22 mouse cellular contexts compared by ENCODE assay signal in the genomic region with DNA sequence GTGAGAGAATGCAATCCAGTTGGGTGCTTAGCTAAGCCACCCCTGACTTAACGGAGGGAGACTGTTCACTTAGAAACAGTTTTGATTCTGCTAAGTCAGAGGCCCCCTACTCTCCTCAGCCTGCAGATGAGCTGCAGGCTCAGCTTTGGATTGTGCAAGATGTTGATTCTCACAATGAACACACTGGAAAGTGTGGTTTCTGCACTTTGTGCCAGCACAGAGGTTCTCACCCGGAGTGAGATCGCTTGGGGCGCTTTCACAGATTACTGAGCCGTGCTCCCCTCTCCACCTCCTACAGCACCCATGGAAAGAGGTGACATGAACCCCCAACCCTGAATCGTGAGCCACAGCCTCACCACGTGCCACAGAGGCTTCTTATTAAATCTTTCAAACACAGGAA.
DNase-seq lines count a peak whose midpoint lies in the region; ATAC-seq lines count a peak whose summit lies in the region.
"Had no signal": no experiment of that assay in that cellular context is flagged by ENCODE, and none has a peak within 500 bp of the region (broad histone marks: within the 10 kb centered on the region; RNA-seq: fewer than 3 reads in every experiment).

No protein-coding gene starts in this region.

- H3K27me3 ChIP-seq in liver, embryonic 16.5 days (ENCODE audit: control insufficient read depth, insufficient read depth, low read depth, low read length), result no peaks in the 10 kb centered on the region
- no peaks in the 10 kb centered on the region for H3K27me3 ChIP-seq in liver, embryonic 11.5 days (replicated peaks; ENCODE audit: control insufficient read depth, insufficient read depth, low read length)
- H3K27me3 ChIP-seq: forebrain, embryonic 15.5 days; megakaryocyte, embryonic 14.5 days; midbrain, embryonic 15.5 days had no signal

- WGBS in liver, embryonic 16.5 days (ENCODE audit: insufficient replicate concordance), result 64% methylated on average over 7 of the region's 7 CpGs
- 77% methylated on average over 7 of the region's 7 CpGs for WGBS in liver, embryonic 11.5 days

- H3K4me3 ChIP-seq in liver, embryonic 16.5 days (ENCODE audit: low read depth, low read length), result no peak overlapping the region
- H3K4me3 ChIP-seq in liver, embryonic 11.5 days (ENCODE audit: low read depth, low read length), result no peak overlapping the region
- H3K4me3 ChIP-seq: forebrain, embryonic 15.5 days; megakaryocyte, embryonic 14.5 days; midbrain, embryonic 15.5 days had no signal

- ATAC-seq in liver, embryonic 16.5 days (ENCODE audit: low read depth), result peak; percentile 51
- no peak for ATAC-seq in liver, embryonic 11.5 days (replicated peaks; ENCODE audit: low FRiP score)
- ATAC-seq in megakaryocyte progenitor cell, adult 5-6 weeks (replicated peaks; ENCODE audit: poor library complexity), result peak; percentile 37
- no peak; the same call in 1 of the 2 replicates for ATAC-seq in monocyte, adult 5-6 weeks (replicated peaks; ENCODE audit: insufficient number of reproducible peaks, low FRiP score, low TSS enrichment, poor library complexity, severe bottlenecking)
- ATAC-seq: forebrain, embryonic 15.5 days; hindbrain, postnatal 0 days; midbrain, embryonic 15.5 days had no signal

- H3K27ac ChIP-seq in liver, embryonic 16.5 days (ENCODE audit: low read length), result no peak overlapping the region
- no peak overlapping the region for H3K27ac ChIP-seq in liver, embryonic 11.5 days (ENCODE audit: low read depth, low read length)
- H3K27ac ChIP-seq: forebrain, embryonic 15.5 days; hindbrain, postnatal 0 days; kidney, postnatal 0 days; midbrain, embryonic 15.5 days had no signal

- no peak overlapping the region for H3K9ac ChIP-seq in liver, embryonic 16.5 days (ENCODE audit: low read depth, low read length)
- no peak overlapping the region for H3K9ac ChIP-seq in liver, embryonic 11.5 days (ENCODE audit: low read depth, low read length)
- H3K9ac ChIP-seq: forebrain, embryonic 15.5 days; midbrain, embryonic 15.5 days had no signal

- no peak for DNase-seq in liver, embryonic 11.5 days (ENCODE audit: low spot score)
- peak; percentile 34 for DNase-seq in thymus, postnatal 14 days
- no peak for DNase-seq in thymus, postnatal 0 days (ENCODE audit: low spot score)
- peak; percentile 46 for DNase-seq in NIH3T3 (ENCODE audit: low read depth)
- no peak for DNase-seq in embryo, embryonic 10.5 days (ENCODE audit: low spot score)
- DNase-seq: adrenal gland, postnatal 25 days; cerebellum, adult 11 months; cerebellum, postnatal 14 days; embryo, embryonic 11 days; heart, postnatal 4 days; kidney, adult 11 months; liver; lung, adult 2 months; right cerebral cortex, postnatal 25 days had no signal

- no peaks in the 10 kb centered on the region for H3K36me3 ChIP-seq in liver, embryonic 16.5 days (ENCODE audit: control insufficient read depth, insufficient read depth)
- no peaks in the 10 kb centered on the region for H3K36me3 ChIP-seq in liver, embryonic 11.5 days (ENCODE audit: control insufficient read depth, insufficient read depth, low read length)
- H3K36me3 ChIP-seq: forebrain, embryonic 15.5 days; midbrain, embryonic 15.5 days had no signal

- no peaks in the 10 kb centered on the region; the same call in 1 of the 2 replicates for H3K4me1 ChIP-seq in liver, embryonic 16.5 days (ENCODE audit: control insufficient read depth, low read depth, low read length)
- H3K4me1 ChIP-seq in liver, embryonic 11.5 days (replicated peaks; ENCODE audit: control insufficient read depth, insufficient read depth, low read length), result no peaks in the 10 kb centered on the region

- H3K9me3 ChIP-seq in liver, embryonic 16.5 days (replicated peaks; ENCODE audit: control insufficient read depth, low read length), result no peaks in the 10 kb centered on the region
- H3K9me3 ChIP-seq in liver, embryonic 11.5 days (ENCODE audit: control insufficient read depth, low read length), result no peaks in the 10 kb centered on the region
- H3K9me3 ChIP-seq: forebrain, embryonic 15.5 days; megakaryocyte, embryonic 14.5 days; midbrain, embryonic 15.5 days had no signal

- no peak overlapping the region for H3K4me2 ChIP-seq in liver, embryonic 16.5 days (ENCODE audit: low read depth, low read length)
- no peak overlapping the region for H3K4me2 ChIP-seq in liver, embryonic 11.5 days
- H3K4me2 ChIP-seq: forebrain, embryonic 15.5 days; midbrain, embryonic 15.5 days had no signal

Comparison
In these comparisons a context has a peak if more than half of its experiments do, and no peak if none do; other contexts are left out.
1. ATAC-seq: peak in liver, embryonic 16.5 days (single experiment) and megakaryocyte progenitor cell, adult 5-6 weeks (single experiment); none in liver, embryonic 11.5 days (single experiment) and monocyte, adult 5-6 weeks (single experiment).
2. DNase-seq: peak in thymus, postnatal 14 days (single experiment) and NIH3T3 (single experiment); none in liver, embryonic 11.5 days (single experiment), thymus, postnatal 0 days (single experiment) and embryo, embryonic 10.5 days (single experiment).